Mouse (Mus musculus) kidney, postnatal 0 days (tissue): ENCODE results near the gene D930048N14Rik. TPM values are rescaled to one million over a fixed set of nuclear protein-coding genes. Genes with fewer than 3 reads are reported as not detected.
A peak's percentile ranks its signal among the peaks of the same experiment; 100 is the strongest.

Experiments used
- ATAC-seq: fragments of 200-750 bp; cut with Nextera tagmentation; replicated peaks from 2 replicates; pipeline ENCODE4 v1.8.0; 2017; ENCODE audit warnings: low read depth, moderate number of reproducible peaks, moderate TSS enrichment, moderate library complexity; ENCODE audit not compliant: low FRiP score
- DNase-seq: peaks from one replicate; pipeline ENCODE4 v3.0.0-alpha.2; 2016; ENCODE audit warnings: low spot score
- H3K27ac ChIP-seq: fragments of 300-500 bp; sonication (generic); 2 replicates; pipeline ENCODE4 v1.5.1; 2014; ENCODE audit warnings: mild to moderate bottlenecking
- H3K27me3 ChIP-seq: fragments of 300-500 bp; sonication (generic); 2 replicates; pipeline ENCODE4 v1.6.1; 2014; ENCODE audit warnings: low read length, mixed read lengths; ENCODE audit not compliant: insufficient read depth
- H3K36me3 ChIP-seq: fragments of 300-500 bp; sonication (generic); 2 replicates; pipeline ENCODE4 v1.6.1; 2014; ENCODE audit warnings: low read length, mixed read lengths; ENCODE audit not compliant: insufficient read depth
- H3K4me1 ChIP-seq: fragments of 300-500 bp; sonication (generic); replicated peaks from 2 replicates; pipeline ENCODE4 v1.6.1; 2014; ENCODE audit warnings: antibody characterized with exemption, low read length, mixed read lengths; ENCODE audit not compliant: insufficient read depth
- H3K4me2 ChIP-seq: fragments of 300-500 bp; sonication (generic); 2 replicates; pipeline ENCODE4 v1.6.1; 2014; ENCODE audit warnings: mild to moderate bottlenecking, low read length, moderate library complexity, mixed read lengths
- H3K4me3 ChIP-seq: fragments of 300-500 bp; sonication (generic); replicated peaks from 2 replicates; pipeline ENCODE4 v1.5.1; 2014; ENCODE audit warnings: low read depth, low read length
- H3K9ac ChIP-seq: fragments of 300-500 bp; sonication (generic); 2 replicates; pipeline ENCODE4 v1.6.1; 2014; ENCODE audit warnings: low read depth, low read length
- H3K9me3 ChIP-seq: fragments of 300-500 bp; sonication (generic); replicated peaks from 2 replicates; pipeline ENCODE4 v1.6.1; 2016; ENCODE audit warnings: low read length, inconsistent platforms, mixed read lengths
- CTCF ChIP-seq: IDR thresholded peaks from 2 replicates; pipeline ENCODE4 v1.5.1; 2016; ENCODE audit warnings: antibody characterized with exemption, low read depth, mild to moderate bottlenecking, moderate library complexity
- WGBS: fragments of 180-500 bp; shearing (Covaris S2); extraction: QIAGEN DNeasy Blood & Tissue Kit; methylation state at CpG from one replicate; pipeline ENCODE4 v1.1.7; 2014; 5-methylcytosine and 5-hydroxymethylcytosine counted together
- polyA plus RNA-seq: library from polyadenylated mRNA; unstranded; fragments of >200 nt; fragmentation: Nextera tagmentation; extraction: Ambion mirVana; gene quantifications from 2 replicates; pipeline ENCODE4 v1.2.1, GENCODE M21; 2015

The D930048N14Rik gene
- polyA plus RNA-seq, 1 experiment from 2014 or later = 1.9 TPM

DNA sequence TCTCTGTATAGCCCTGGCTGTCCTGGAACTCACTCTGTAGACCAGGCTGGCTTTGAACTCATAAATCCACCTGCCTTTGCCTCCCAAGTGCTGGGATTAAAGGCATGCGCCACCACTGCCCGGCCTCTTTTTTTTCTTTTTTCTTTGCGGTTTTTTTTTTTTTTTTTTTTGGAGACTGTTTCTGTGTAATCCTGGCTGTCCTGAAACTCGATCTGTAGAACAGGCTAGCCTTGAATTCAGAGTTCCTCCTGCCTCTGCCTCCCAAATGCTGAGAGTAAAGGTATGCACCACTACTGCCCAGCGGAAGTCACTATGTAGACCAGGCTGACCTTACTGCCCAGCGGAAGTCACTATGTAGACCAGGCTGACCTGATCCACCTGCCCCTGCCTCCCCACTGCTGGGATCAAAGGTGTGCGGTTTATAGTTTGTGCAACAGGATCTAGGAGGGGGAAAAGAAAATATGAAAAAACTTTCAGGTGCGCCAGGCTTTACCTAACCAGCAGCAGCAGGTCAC lies 31.8 kb upstream of the D930048N14Rik start:
- peak overlapping the region; percentile 81 for H3K4me3 ChIP-seq
- H3K4me2 ChIP-seq = peak overlapping the region; percentile 82
- 46% methylated on average over 8 of the region's 8 CpGs for WGBS
- H3K9me3 ChIP-seq = no peaks in the 10 kb centered on the region
- peaks cover 16% of the 10 kb centered on the region for H3K4me1 ChIP-seq
- H3K9ac ChIP-seq = 0 out of 2 replicates have a peak overlapping the region, but pooled peaks have one; percentile 46
- peaks cover 16% of the 10 kb centered on the region for H3K36me3 ChIP-seq
- ATAC-seq (peak; percentile 35), DNase-seq (no peak)
- TF ChIP-seq CTCF = no peak
- no peak overlapping the region for H3K27ac ChIP-seq
- no peaks in the 10 kb centered on the region for H3K27me3 ChIP-seq

GRCm38 (mm10) chr11:51619409-51620060 lies 31.2 kb upstream of the D930048N14Rik start, which contains the start of gene Nhp2:
Nhp2 (plus strand) TSS chr11:51619735.
- TF ChIP-seq CTCF = 0 out of 2 replicates have a peak, but pooled peaks have one; percentile 16
- Histone ChIP-seq H3K27me3 (no peaks in the 10 kb centered on the region), H3K4me2 (peak within 1 kb of the TSS; percentile 82), H3K9me3 (no peaks in the 10 kb centered on the region), H3K4me1 (peaks cover 16% of the 10 kb centered on the region), H3K27ac (peak within 1 kb of the TSS; percentile 70), H3K4me3 (peak within 1 kb of the TSS; percentile 81), H3K36me3 (peaks cover 22% of the 10 kb centered on the region), H3K9ac (peak within 1 kb of the TSS; percentile 76)
- ATAC-seq (peak; percentile 93), DNase-seq (peak; percentile 100)
- under 1% methylated on average over 51 of the region's 51 CpGs for WGBS

- ATAC-seq = no peak
- peak overlapping the region; percentile 81 for H3K4me3 ChIP-seq
- TF ChIP-seq CTCF = no peak
- peak overlapping the region; percentile 76 for H3K9ac ChIP-seq
- peaks cover 10% of the 10 kb centered on the region for H3K4me1 ChIP-seq
- H3K27me3 ChIP-seq = no peaks in the 10 kb centered on the region
- peak overlapping the region; percentile 70 for H3K27ac ChIP-seq
- H3K9me3 ChIP-seq = no peaks in the 10 kb centered on the region
- no peak for DNase-seq
- WGBS = 1% methylated on average over 11 of the region's 11 CpGs
- H3K36me3 ChIP-seq = peaks cover 27% of the 10 kb centered on the region
- peak overlapping the region; percentile 82 for H3K4me2 ChIP-seq
Observed at GRCm38 (mm10) chr11:51620084-51620483, 30.7 kb upstream of the D930048N14Rik start.

- Histone ChIP-seq H3K27ac (no peak overlapping the region), H3K4me3 (no peak overlapping the region), H3K9me3 (no peaks in the 10 kb centered on the region), H3K27me3 (no peaks in the 10 kb centered on the region), H3K4me2 (no peak overlapping the region), H3K9ac (0 out of 2 replicates have a peak overlapping the region, but pooled peaks have one; percentile 18), H3K4me1 (peaks cover 6% of the 10 kb centered on the region), H3K36me3 (peaks cover 35% of the 10 kb centered on the region)
- WGBS = 93% methylated on average over 2 of the region's 2 CpGs
- ATAC-seq (no peak), DNase-seq (no peak)
- no peak for TF ChIP-seq CTCF
Observed at GRCm38 (mm10) chr11:51621776-51622175, 29.0 kb upstream of the D930048N14Rik start.

DNA sequence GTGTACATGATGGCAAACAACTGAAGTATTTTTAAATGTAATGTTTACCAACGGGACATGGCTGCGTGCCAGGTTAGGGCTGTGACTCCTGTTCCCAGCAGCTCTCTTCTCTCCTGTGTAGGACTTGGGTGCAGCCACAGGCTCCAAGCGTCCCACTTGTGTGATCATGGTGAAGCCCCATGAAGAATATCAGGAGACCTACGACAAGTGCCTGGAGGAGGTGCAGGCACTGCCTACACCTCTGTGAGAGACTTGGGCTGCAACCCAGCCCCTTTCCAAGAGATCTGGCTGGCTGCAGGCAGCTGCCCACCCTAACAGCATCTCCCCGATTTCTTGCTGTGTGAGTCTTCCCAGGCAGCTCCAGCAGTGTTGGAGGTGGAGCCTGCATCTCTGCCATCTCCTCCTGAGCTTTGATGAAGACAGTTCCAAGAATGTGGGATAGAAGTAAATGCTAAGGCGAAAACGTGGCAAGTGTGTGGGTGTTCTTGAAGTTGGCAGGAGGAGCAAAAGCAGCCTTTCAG lies 27.7 kb upstream of the D930048N14Rik start:
- peaks cover 40% of the 10 kb centered on the region for H3K36me3 ChIP-seq
- H3K9ac ChIP-seq = no peak overlapping the region
- ATAC-seq = no peak

GRCm38 (mm10) chr11:51625187-51625820 lies 25.4 kb upstream of the D930048N14Rik start:
- WGBS = 87% methylated on average over 5 of the region's 5 CpGs
- Histone ChIP-seq H3K36me3 (peaks cover 45% of the 10 kb centered on the region), H3K4me3 (no peak overlapping the region), H3K27me3 (no peaks in the 10 kb centered on the region), H3K27ac (no peak overlapping the region), H3K4me2 (no peak overlapping the region), H3K9ac (no peak overlapping the region), H3K4me1 (peaks cover 6% of the 10 kb centered on the region), H3K9me3 (no peaks in the 10 kb centered on the region)
- TF ChIP-seq CTCF = no peak
- DNase-seq (no peak), ATAC-seq (no peak)

More for the DNA sequence above, 27.7 kb upstream of the D930048N14Rik start:
- Histone ChIP-seq H3K4me1 (peaks cover 6% of the 10 kb centered on the region), H3K4me2 (no peak overlapping the region), H3K27ac (no peak overlapping the region), H3K9me3 (no peaks in the 10 kb centered on the region), H3K4me3 (no peak overlapping the region), H3K27me3 (no peaks in the 10 kb centered on the region)
- TF ChIP-seq CTCF = no peak
- no peak for DNase-seq
- 80% methylated on average over 7 of the region's 7 CpGs for WGBS
